Mouse (Mus musculus) thymus, adult 2 months (tissue): Measurements from ENCODE around the gene Gm20388.

Experiments
- CTCF ChIP-seq: fragments of 200-500 bp; IDR thresholded peaks from 2 replicates; pipeline ENCODE4 v1.5.1; 2012; ENCODE audit warnings: mild to moderate bottlenecking, control low read depth, low read length, moderate library complexity, borderline replicate concordance; ENCODE audit not compliant: control insufficient read depth, poor library complexity, insufficient read depth; ENCODE audit errors: extremely low read depth
- POLR2A ChIP-seq: fragments of 200-500 bp; IDR thresholded peaks from 2 replicates; pipeline ENCODE4 v1.6.1; 2012; ENCODE audit warnings: mild to moderate bottlenecking, low read length, control low read depth, moderate library complexity; ENCODE audit not compliant: control insufficient read depth, poor library complexity, insufficient read depth; ENCODE audit errors: extremely low read depth

DNA sequence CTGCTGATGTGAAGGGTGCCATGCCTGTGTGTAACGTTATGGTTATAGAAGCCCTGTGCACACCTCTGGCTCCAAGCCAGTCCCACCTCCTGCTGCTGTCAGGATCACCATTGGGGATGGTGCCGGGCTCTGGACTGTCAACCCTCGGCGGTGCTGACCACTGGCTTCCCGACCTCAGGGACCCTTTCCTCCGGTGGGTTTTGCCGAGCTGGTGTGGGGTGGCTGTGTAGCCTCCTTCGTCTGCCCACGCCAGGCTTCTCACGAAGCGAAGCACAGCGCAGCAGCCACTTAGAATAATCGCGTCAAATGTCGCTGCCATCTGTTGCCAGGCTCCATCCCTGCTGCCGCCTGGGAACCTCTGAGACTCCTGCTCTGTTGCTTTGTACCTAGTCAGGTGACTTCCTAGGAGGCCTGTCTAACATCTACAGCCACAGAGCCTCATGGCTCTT is 637.7 kb downstream of the Gm20388 start:
- TF ChIP-seq CTCF (no peak), POLR2A (no peak)
